Mouse (Mus musculus) neural tube, embryonic 13.5 days (tissue): ENCODE measurements around the gene Abcg1. TPM values are rescaled to one million over a fixed set of nuclear protein-coding genes. Genes with fewer than 3 reads are reported as not detected.
A peak's percentile ranks its signal among the peaks of the same experiment; 100 is the strongest.

Experiments used
- ATAC-seq: fragments of 200-750 bp; cut with Nextera tagmentation; 2 replicates; pipeline ENCODE4 v1.8.0; 2017; ENCODE audit warnings: low read depth, mild to moderate bottlenecking, moderate TSS enrichment, moderate library complexity
- H3K27ac ChIP-seq: fragments of 300-500 bp; sonication (generic); replicated peaks from 2 replicates; pipeline ENCODE4 v1.5.1; 2015; ENCODE audit warnings: moderate library complexity, mild to moderate bottlenecking, inconsistent platforms
- H3K27me3 ChIP-seq: fragments of 300-500 bp; sonication (generic); 2 replicates; pipeline ENCODE4 v1.6.1; 2015; ENCODE audit warnings: mild to moderate bottlenecking, inconsistent platforms
- H3K36me3 ChIP-seq: fragments of 300-500 bp; sonication (generic); 2 replicates; pipeline ENCODE4 v1.6.1; 2015; ENCODE audit warnings: mild to moderate bottlenecking, inconsistent platforms
- H3K4me1 ChIP-seq: fragments of 300-500 bp; sonication (generic); replicated peaks from 2 replicates; pipeline ENCODE4 v1.6.1; 2015; ENCODE audit warnings: inconsistent platforms
- H3K4me2 ChIP-seq: fragments of 300-500 bp; sonication (generic); 2 replicates; pipeline ENCODE4 v1.6.1; 2015; ENCODE audit warnings: inconsistent platforms, mild to moderate bottlenecking, moderate library complexity
- H3K4me3 ChIP-seq: fragments of 300-500 bp; sonication (generic); 2 replicates; pipeline ENCODE4 v1.5.1; 2015; ENCODE audit warnings: mild to moderate bottlenecking, inconsistent platforms
- H3K9ac ChIP-seq: fragments of 300-500 bp; sonication (generic); 2 replicates; pipeline ENCODE4 v1.6.1; 2015; ENCODE audit warnings: moderate library complexity, mild to moderate bottlenecking, inconsistent platforms
- H3K9me3 ChIP-seq: fragments of 300-500 bp; sonication (generic); 2 replicates; pipeline ENCODE4 v1.6.1; 2016; ENCODE audit warnings: inconsistent platforms
- WGBS: fragments of 180-500 bp; shearing (Covaris S2); methylation state at CpG from one replicate; pipeline ENCODE4 v1.1.7; 2015; 5-methylcytosine and 5-hydroxymethylcytosine counted together
- polyA plus RNA-seq: library from polyadenylated mRNA; unstranded; fragments of >200 nt; fragmentation: Nextera tagmentation; extraction: Ambion mirVana; gene quantifications from 2 replicates; pipeline ENCODE4 v1.2.1, GENCODE M21; 2015

Gene Abcg1
- polyA plus RNA-seq, 1 experiment from 2014 or later, result 16.7 TPM

- Histone ChIP-seq H3K27ac (no peak overlapping the region), H3K9ac (no peak overlapping the region), H3K4me2 (no peak overlapping the region), H3K27me3 (no peaks in the 10 kb centered on the region), H3K36me3 (peaks cover 41% of the 10 kb centered on the region), H3K9me3 (no peaks in the 10 kb centered on the region), H3K4me1 (peaks cover 8% of the 10 kb centered on the region), H3K4me3 (no peak overlapping the region)
- ATAC-seq, result no peak
- WGBS, result 77% methylated on average over 6 of the region's 6 CpGs
Measured at GRCm38 (mm10) chr17:31116063-31116462, 58.6 kb downstream of the Abcg1 start.

- no peak for ATAC-seq
- Histone ChIP-seq H3K27me3 (no peaks in the 10 kb centered on the region), H3K36me3 (peaks cover 23% of the 10 kb centered on the region), H3K4me1 (peaks cover 5% of the 10 kb centered on the region), H3K4me3 (no peak overlapping the region), H3K9me3 (no peaks in the 10 kb centered on the region), H3K4me2 (no peak overlapping the region), H3K27ac (no peak overlapping the region), H3K9ac (no peak overlapping the region)
- WGBS, result 89% methylated on average over 5 of the region's 5 CpGs
Measured at GRCm38 (mm10) chr17:31117946-31118345, 60.5 kb downstream of the Abcg1 start.

- no peaks in the 10 kb centered on the region for H3K27me3 ChIP-seq
- 6% methylated on average over 7 of the region's 7 CpGs for WGBS
- no peak overlapping the region for H3K4me2 ChIP-seq
- H3K4me1 ChIP-seq, result no peaks in the 10 kb centered on the region
- peak; percentile 66; the same call in 1 of the 2 replicates for ATAC-seq
- no peak overlapping the region for H3K4me3 ChIP-seq
- H3K9me3 ChIP-seq, result peaks cover 4% of the 10 kb centered on the region; the same call in 1 of the 2 replicates
- no peak overlapping the region for H3K9ac ChIP-seq
- H3K27ac ChIP-seq, result no peak overlapping the region
- peaks cover 12% of the 10 kb centered on the region for H3K36me3 ChIP-seq
Measured at GRCm38 (mm10) chr17:31119429-31119828, 62.0 kb downstream of the Abcg1 start.

GRCm38 (mm10) chr17:31121975-31122374 lies 64.5 kb downstream of the Abcg1 start:
- Histone ChIP-seq H3K27me3 (no peaks in the 10 kb centered on the region), H3K4me3 (no peak overlapping the region), H3K27ac (no peak overlapping the region), H3K4me1 (peaks cover 7% of the 10 kb centered on the region; the same call in 1 of the 2 replicates), H3K36me3 (no peaks in the 10 kb centered on the region), H3K4me2 (no peak overlapping the region), H3K9me3 (peaks cover 4% of the 10 kb centered on the region; the same call in 1 of the 2 replicates), H3K9ac (no peak overlapping the region)
- no peak for ATAC-seq
- 14% methylated on average over 8 of the region's 8 CpGs for WGBS

GRCm38 (mm10) chr17:31125548-31126266 lies 68.2 kb downstream of the Abcg1 start:
- Histone ChIP-seq H3K4me2 (no peak overlapping the region), H3K27me3 (no peaks in the 10 kb centered on the region), H3K4me1 (peaks cover 11% of the 10 kb centered on the region), H3K4me3 (no peak overlapping the region), H3K27ac (no peak overlapping the region), H3K36me3 (no peaks in the 10 kb centered on the region), H3K9me3 (peaks cover 4% of the 10 kb centered on the region; the same call in 1 of the 2 replicates), H3K9ac (peak overlapping the region; percentile 31; the same call in 1 of the 2 replicates)
- WGBS, result 46% methylated on average over 9 of the region's 9 CpGs
- no peak for ATAC-seq

GRCm38 (mm10) chr17:31128708-31129318 lies 71.3 kb downstream of the Abcg1 start:
- Histone ChIP-seq H3K9ac (no peak overlapping the region), H3K4me1 (peaks cover 11% of the 10 kb centered on the region), H3K36me3 (no peaks in the 10 kb centered on the region), H3K27ac (no peak overlapping the region), H3K4me2 (no peak overlapping the region), H3K9me3 (no peaks in the 10 kb centered on the region), H3K4me3 (no peak overlapping the region), H3K27me3 (no peaks in the 10 kb centered on the region)
- WGBS, result 90% methylated on average over 9 of the region's 9 CpGs
- no peak for ATAC-seq

- no peaks in the 10 kb centered on the region for H3K27me3 ChIP-seq
- H3K4me2 ChIP-seq, result no peak within 1 kb of the TSS
- H3K4me1 ChIP-seq, result peaks cover 11% of the 10 kb centered on the region
- no peak within 1 kb of the TSS for H3K4me3 ChIP-seq
- no peaks in the 10 kb centered on the region for H3K9me3 ChIP-seq
- no peak within 1 kb of the TSS for H3K9ac ChIP-seq
- WGBS, result 10% methylated on average over 2 of the region's 2 CpGs
- no peak for ATAC-seq
- H3K27ac ChIP-seq, result no peak within 1 kb of the TSS
- no peaks in the 10 kb centered on the region for H3K36me3 ChIP-seq
Measured at GRCm38 (mm10) chr17:31129452-31129851, 72.0 kb downstream of the Abcg1 start, which contains the start of gene Tff3. TSS of gene Tff3 (minus strand) at chr17:31129646.

- Histone ChIP-seq H3K9ac (no peak overlapping the region), H3K4me1 (peaks cover 3% of the 10 kb centered on the region), H3K4me3 (no peak overlapping the region), H3K4me2 (no peak overlapping the region), H3K27ac (no peak overlapping the region), H3K9me3 (no peaks in the 10 kb centered on the region), H3K36me3 (no peaks in the 10 kb centered on the region), H3K27me3 (no peaks in the 10 kb centered on the region)
- no peak for ATAC-seq
- 83% methylated on average over 10 of the region's 10 CpGs for whole genome bisulfite sequencing
Measured at GRCm38 (mm10) chr17:31131269-31131821, 73.9 kb downstream of the Abcg1 start.

- Histone ChIP-seq H3K4me3 (no peak overlapping the region), H3K27ac (no peak overlapping the region), H3K4me1 (peaks cover 3% of the 10 kb centered on the region), H3K27me3 (no peaks in the 10 kb centered on the region), H3K9ac (no peak overlapping the region), H3K9me3 (no peaks in the 10 kb centered on the region), H3K36me3 (no peaks in the 10 kb centered on the region), H3K4me2 (no peak overlapping the region)
- ATAC-seq, result no peak
- 72% methylated on average over 15 of the region's 15 CpGs for WGBS
Measured at GRCm38 (mm10) chr17:31133776-31134175, 76.3 kb downstream of the Abcg1 start.

- no peak overlapping the region for H3K4me2 ChIP-seq
- 80% methylated on average over 6 of the region's 6 CpGs for WGBS
- no peaks in the 10 kb centered on the region for H3K9me3 ChIP-seq
- no peaks in the 10 kb centered on the region for H3K27me3 ChIP-seq
- H3K9ac ChIP-seq, result no peak overlapping the region
- no peaks in the 10 kb centered on the region for H3K4me1 ChIP-seq
- H3K36me3 ChIP-seq, result no peaks in the 10 kb centered on the region
- H3K27ac ChIP-seq, result no peak overlapping the region
- H3K4me3 ChIP-seq, result no peak overlapping the region
- ATAC-seq, result no peak
Measured at GRCm38 (mm10) chr17:31134913-31135312, 77.4 kb downstream of the Abcg1 start.

- Histone ChIP-seq H3K4me3 (no peak overlapping the region), H3K27ac (no peak overlapping the region), H3K4me2 (no peak overlapping the region), H3K9ac (no peak overlapping the region), H3K4me1 (no peaks in the 10 kb centered on the region), H3K27me3 (no peaks in the 10 kb centered on the region), H3K9me3 (no peaks in the 10 kb centered on the region), H3K36me3 (no peaks in the 10 kb centered on the region)
- WGBS, result 59% methylated on average over 3 of the region's 3 CpGs
- ATAC-seq, result no peak
Measured at GRCm38 (mm10) chr17:31136291-31136690, 78.8 kb downstream of the Abcg1 start.

- Histone ChIP-seq H3K4me1 (no peaks in the 10 kb centered on the region), H3K27me3 (no peaks in the 10 kb centered on the region), H3K9me3 (no peaks in the 10 kb centered on the region), H3K4me3 (no peak overlapping the region), H3K27ac (no peak overlapping the region), H3K4me2 (no peak overlapping the region), H3K36me3 (no peaks in the 10 kb centered on the region), H3K9ac (no peak overlapping the region)
- ATAC-seq, result no peak
- WGBS, result 87% methylated on average over 1 of the region's 1 CpGs
Measured at GRCm38 (mm10) chr17:31136821-31137220, 79.3 kb downstream of the Abcg1 start.
